Mouse (Mus musculus): ENCODE results near the gene Sh3tc1.

DNA sequence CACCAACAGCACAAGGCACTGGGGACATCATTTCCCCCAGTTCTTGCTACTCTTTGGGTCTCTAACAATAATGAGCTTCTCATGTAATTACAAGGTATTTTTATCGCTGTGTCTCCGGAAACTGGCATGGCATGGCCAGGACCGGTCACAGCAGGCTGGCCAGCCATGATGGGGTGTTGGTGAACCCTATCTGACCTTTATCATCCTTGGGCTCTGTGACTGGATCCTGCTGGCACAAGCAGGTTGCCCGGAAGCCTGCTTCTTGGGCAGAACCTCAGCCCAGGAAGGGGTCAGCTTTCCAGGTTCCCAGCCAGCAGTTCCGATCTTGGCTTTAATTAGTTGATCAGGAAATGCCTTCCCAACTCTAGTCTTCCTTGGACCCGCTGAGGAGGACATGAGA lies 48.9 kb upstream of the Sh3tc1 start:
- TF ChIP-seq CTCF (IDR thresholded peaks at IDR 0.05; ENCODE audit: borderline replicate concordance, control insufficient read depth, extremely low read depth, insufficient read depth, low read length, poor library complexity) (no peak), POLR2A (IDR thresholded peaks at IDR 0.05; ENCODE audit: control insufficient read depth, extremely low read depth, insufficient read depth, low read length, poor library complexity) (no peak)
